Mouse (Mus musculus) embryonic facial prominence, embryonic 14.5 days (tissue): ENCODE results near the gene Hist1h4m. TPM values are rescaled to one million over a fixed set of nuclear protein-coding genes. Genes with fewer than 3 reads are reported as not detected.
"Not testable (repeated sequence)": the region's sequence is repeated elsewhere in the genome, so short reads cannot be mapped to it uniquely, and the experiment has no call there.

Experiments
- ATAC-seq: fragments of 200-750 bp; cut with Nextera tagmentation; 2 replicates; pipeline ENCODE4 v1.8.0; 2017; ENCODE audit warnings: low read depth, moderate number of reproducible peaks, moderate TSS enrichment
- DNase-seq: peaks from one replicate; pipeline ENCODE4 v3.0.0-alpha.2; 2015; ENCODE audit warnings: low spot score
- H3K27ac ChIP-seq: fragments of 300-500 bp; sonication (generic); replicated peaks from 2 replicates; pipeline ENCODE4 v1.5.1; 2014; ENCODE audit warnings: low read depth, mild to moderate bottlenecking, low read length, moderate library complexity
- H3K27me3 ChIP-seq: fragments of 300-500 bp; sonication (generic); replicated peaks from 2 replicates; pipeline ENCODE4 v1.6.1; 2014; ENCODE audit warnings: low read length; ENCODE audit not compliant: control insufficient read depth, insufficient read depth
- H3K36me3 ChIP-seq: fragments of 300-500 bp; sonication (generic); 2 replicates; pipeline ENCODE4 v1.6.1; 2014; ENCODE audit warnings: low read length, mixed read lengths; ENCODE audit not compliant: control insufficient read depth, insufficient read depth
- H3K4me1 ChIP-seq: fragments of 300-500 bp; sonication (generic); 2 replicates; pipeline ENCODE4 v1.6.1; 2014; ENCODE audit warnings: antibody characterized with exemption, low read length; ENCODE audit not compliant: control insufficient read depth, insufficient read depth
- H3K4me2 ChIP-seq: fragments of 300-500 bp; sonication (generic); 2 replicates; pipeline ENCODE4 v1.6.1; 2014; ENCODE audit warnings: low read depth, mild to moderate bottlenecking, low read length, moderate library complexity, mixed read lengths
- H3K4me3 ChIP-seq: fragments of 300-500 bp; sonication (generic); 2 replicates; pipeline ENCODE4 v1.5.1; 2014; ENCODE audit warnings: low read depth, mild to moderate bottlenecking, low read length
- H3K9ac ChIP-seq: fragments of 300-500 bp; sonication (generic); 2 replicates; pipeline ENCODE4 v1.6.1; 2014; ENCODE audit warnings: low read depth, mild to moderate bottlenecking, low read length, moderate library complexity, mixed read lengths
- H3K9me3 ChIP-seq: fragments of 300-500 bp; sonication (generic); 2 replicates; pipeline ENCODE4 v1.6.1; 2016; ENCODE audit warnings: low read length; ENCODE audit not compliant: control insufficient read depth
- WGBS: fragments of 180-500 bp; shearing (Covaris S2); extraction: QIAGEN DNeasy Blood & Tissue Kit; methylation state at CpG from one replicate; pipeline ENCODE4 v1.1.7; 2014; 5-methylcytosine and 5-hydroxymethylcytosine counted together
- polyA plus RNA-seq: library from polyadenylated mRNA; unstranded; fragments of >200 nt; fragmentation: Nextera tagmentation; extraction: Ambion mirVana; gene quantifications from 2 replicates; pipeline ENCODE4 v1.2.1, GENCODE M21; 2014

Hist1h4m gene
- polyA plus RNA-seq, 1 experiment from 2014 or later: not detected

DNA sequence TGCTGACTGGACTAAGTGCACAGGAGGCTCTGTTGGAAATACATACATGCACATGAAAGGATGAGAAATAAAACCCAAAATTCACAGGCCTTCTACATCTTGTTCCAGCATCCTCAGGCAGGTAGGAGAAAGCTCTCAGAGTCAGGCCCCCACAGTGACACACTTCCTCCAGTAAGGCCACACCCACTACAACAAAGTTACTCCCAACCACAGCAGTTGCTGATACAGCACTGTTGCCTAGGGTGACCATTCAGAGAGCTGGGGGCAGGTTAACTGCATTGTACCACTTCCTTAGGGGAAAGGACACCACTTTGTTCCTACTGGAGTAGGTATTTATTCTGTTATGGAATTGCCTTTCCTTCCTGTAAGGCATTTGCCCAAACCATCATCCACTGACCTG is 14.4 kb upstream of the Hist1h4m start:
- H3K27ac ChIP-seq, H3K4me3 ChIP-seq, DNase-seq, H3K27me3 ChIP-seq, H3K4me1 ChIP-seq, H3K9me3 ChIP-seq, H3K9ac ChIP-seq, H3K36me3 ChIP-seq, H3K4me2 ChIP-seq, ATAC-seq: not testable (repeated sequence)

DNA sequence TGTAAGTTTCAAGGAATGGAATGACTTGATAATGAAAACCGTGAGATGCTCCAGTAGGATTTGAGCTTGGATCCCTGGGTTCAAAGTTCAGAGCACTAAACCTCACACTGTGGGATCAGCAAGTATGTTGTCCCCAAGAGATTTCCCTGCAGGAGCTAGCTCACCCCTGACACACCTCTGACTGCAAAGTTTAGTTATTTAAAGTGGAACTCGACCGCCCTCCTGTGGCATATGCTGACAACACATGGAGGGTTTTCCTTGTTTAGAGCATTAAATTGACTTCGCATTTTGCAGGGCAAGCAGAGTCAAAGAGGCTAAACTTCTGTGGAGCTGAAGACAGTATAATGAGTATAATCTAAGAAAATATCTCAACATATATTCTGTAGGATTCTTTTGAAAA is 8.5 kb upstream of the Hist1h4m start:
- not testable (repeated sequence) for H3K4me3 ChIP-seq, H3K36me3 ChIP-seq, H3K4me1 ChIP-seq, DNase-seq, H3K27me3 ChIP-seq, H3K9me3 ChIP-seq, H3K27ac ChIP-seq, H3K4me2 ChIP-seq, H3K9ac ChIP-seq
- no CpG with 5 or more reads among the region's 4 CpGs for WGBS
- peak; percentile 82 for ATAC-seq

DNA sequence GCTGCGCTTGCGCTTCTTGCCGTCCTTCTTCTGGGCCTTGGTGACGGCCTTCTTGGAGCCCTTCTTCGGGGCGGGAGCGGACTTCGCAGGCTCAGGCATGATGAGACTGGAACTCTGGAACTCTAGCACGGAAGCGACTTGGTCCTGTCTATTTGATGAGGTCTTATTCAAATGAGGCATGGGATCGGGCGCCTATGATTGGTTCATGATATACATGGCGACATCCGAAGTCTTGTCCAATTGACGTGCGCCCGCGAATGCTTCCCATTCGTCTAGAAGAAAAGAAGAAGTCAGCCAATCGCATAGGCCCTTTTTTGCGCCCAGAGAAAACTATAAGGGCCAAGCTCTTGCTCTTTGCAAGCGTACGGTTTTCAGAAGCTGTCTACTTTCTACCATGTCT is 1.5 kb upstream of the Hist1h4m start, which contains the start of the genes Hist1h2bq and Hist1h2ao:
Gene Hist1h2bq, minus strand, starts transcription at position 125 of the 400 bp plus-strand sequence.
Gene Hist1h2ao, plus strand, starts transcription at position 393 of the 400 bp plus-strand sequence.
- H3K27ac ChIP-seq, H3K36me3 ChIP-seq, H3K4me2 ChIP-seq, H3K4me3 ChIP-seq, H3K9me3 ChIP-seq, DNase-seq, H3K4me1 ChIP-seq, H3K9ac ChIP-seq, H3K27me3 ChIP-seq: not testable (repeated sequence)
- peak; percentile 96 for ATAC-seq
- no CpG with 5 or more reads among the region's 23 CpGs for WGBS

DNA sequence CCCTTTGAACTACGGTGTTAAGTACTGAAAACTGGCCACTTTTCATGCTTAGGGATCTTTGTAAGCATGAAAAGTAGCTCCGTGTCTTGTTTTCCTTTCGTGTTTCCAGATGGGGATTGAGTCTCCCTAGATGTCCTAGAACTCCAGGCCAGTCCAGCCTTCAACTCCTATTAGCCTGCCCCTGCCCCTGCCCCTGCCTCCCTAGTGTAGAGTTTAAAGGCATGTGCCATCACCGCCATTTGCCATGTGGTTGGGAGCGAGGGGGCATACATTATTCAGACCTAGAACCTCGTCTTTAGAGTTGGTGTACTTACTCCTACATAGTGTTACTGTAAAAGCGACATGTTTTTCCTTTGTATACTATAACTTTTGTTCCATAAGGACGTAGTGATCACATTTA is 472 bp upstream of the Hist1h4m start:
- H3K9me3 ChIP-seq, H3K4me2 ChIP-seq, H3K4me1 ChIP-seq, H3K27ac ChIP-seq, DNase-seq, H3K27me3 ChIP-seq, H3K4me3 ChIP-seq, H3K9ac ChIP-seq, H3K36me3 ChIP-seq: not testable (repeated sequence)
- ATAC-seq: 0 out of 2 replicates have a peak, but pooled peaks have one; percentile 10
- WGBS: no CpG with 5 or more reads among the region's 8 CpGs

GRCm38 (mm10) chr13:21812092-21812491 is 546 bp downstream of the Hist1h4m start:
- peak overlapping the region; percentile 45 for H3K4me2 ChIP-seq
- DNase-seq, H3K9ac ChIP-seq, H3K4me1 ChIP-seq, H3K27ac ChIP-seq, H3K36me3 ChIP-seq, H3K27me3 ChIP-seq, H3K9me3 ChIP-seq: not testable (repeated sequence)
- 0% methylated on average over 11 of the region's 14 CpGs for WGBS
- H3K4me3 ChIP-seq: 0 out of 2 replicates have a peak overlapping the region, but pooled peaks have one; percentile 17
- peak; percentile 39 for ATAC-seq

- not testable (repeated sequence) for H3K9ac ChIP-seq, H3K4me2 ChIP-seq, ATAC-seq, H3K4me3 ChIP-seq, H3K9me3 ChIP-seq, H3K4me1 ChIP-seq, H3K27ac ChIP-seq, DNase-seq, H3K27me3 ChIP-seq, H3K36me3 ChIP-seq
- WGBS: 66% methylated on average over 6 of the region's 16 CpGs
Observed at GRCm38 (mm10) chr13:21820082-21820890, 8.7 kb downstream of the Hist1h4m start.

DNA sequence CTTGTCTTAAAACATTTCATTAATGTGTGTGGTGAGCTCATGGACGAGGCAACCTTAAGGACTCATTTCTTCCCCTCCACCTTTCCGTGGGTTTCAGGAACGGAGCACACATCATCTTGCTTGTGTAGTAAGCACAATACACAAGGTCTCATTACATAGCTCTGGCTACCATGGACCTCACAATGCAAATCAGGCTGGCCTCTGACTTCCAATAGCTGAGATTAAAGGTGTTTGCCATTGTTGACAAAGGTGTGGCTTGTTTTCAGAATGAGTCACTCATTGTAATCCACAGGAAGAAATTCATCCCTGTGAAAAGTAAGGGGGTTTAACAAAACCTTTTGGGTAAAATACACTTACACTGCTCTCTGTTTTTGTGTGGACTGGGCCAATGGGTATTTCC is 17.0 kb downstream of the Hist1h4m start:
- no peak for ATAC-seq
- H3K4me1 ChIP-seq: no peaks in the 10 kb centered on the region
- no peak overlapping the region for H3K4me3 ChIP-seq
- H3K4me2 ChIP-seq: no peak overlapping the region
- H3K27me3 ChIP-seq: no peaks in the 10 kb centered on the region
- 86% methylated on average over 3 of the region's 3 CpGs for WGBS
- no peaks in the 10 kb centered on the region for H3K36me3 ChIP-seq
- no peak overlapping the region for H3K27ac ChIP-seq
- H3K9me3 ChIP-seq: no peaks in the 10 kb centered on the region
- DNase-seq: no peak
- no peak overlapping the region for H3K9ac ChIP-seq

GRCm38 (mm10) chr13:21830344-21830743 is 18.8 kb downstream of the Hist1h4m start:
- H3K4me3 ChIP-seq: no peak overlapping the region
- no peaks in the 10 kb centered on the region for H3K36me3 ChIP-seq
- H3K9me3 ChIP-seq: no peaks in the 10 kb centered on the region
- H3K4me1 ChIP-seq: no peaks in the 10 kb centered on the region
- no peak overlapping the region for H3K9ac ChIP-seq
- no peak overlapping the region for H3K4me2 ChIP-seq
- ATAC-seq: no peak
- no peak overlapping the region for H3K27ac ChIP-seq
- DNase-seq: no peak
- 89% methylated on average over 10 of the region's 10 CpGs for WGBS
- H3K27me3 ChIP-seq: no peaks in the 10 kb centered on the region
